Mouse (Mus musculus) testis, postnatal 14 days (tissue): Measurements from ENCODE around the gene Gm8374.
"Not testable (repeated sequence)": the region's sequence is repeated elsewhere in the genome, so short reads cannot be mapped to it uniquely, and the experiment has no call there.

Experiments
- DNase-seq: peaks from one replicate; pipeline ENCODE4 v3.0.0; 2021; ENCODE audit warnings: low spot score

The Gm8374 gene

DNA sequence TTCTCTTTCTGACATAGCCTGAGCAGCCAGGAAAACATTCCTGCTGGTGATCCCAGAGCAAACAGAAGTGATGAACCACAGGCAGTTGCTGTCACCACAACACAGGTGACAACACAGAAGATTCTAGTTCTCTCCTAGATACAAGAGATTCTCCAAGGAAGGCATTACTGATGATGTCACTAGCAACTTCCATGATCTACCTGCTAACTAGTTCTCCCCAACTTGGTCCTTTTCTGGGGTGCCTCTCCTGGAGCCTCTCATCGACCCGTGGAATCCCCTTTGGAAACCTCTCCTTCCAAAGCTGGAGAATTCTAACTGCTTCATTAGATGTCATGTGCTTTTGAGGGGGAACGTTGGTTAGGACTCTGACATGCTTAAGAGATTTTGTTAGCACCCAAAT, at the start of gene Gm8374:
TSS of gene Gm8374 (minus strand) at position 101 of the 400 bp plus-strand sequence.
- not testable (repeated sequence) for DNase-seq

DNA sequence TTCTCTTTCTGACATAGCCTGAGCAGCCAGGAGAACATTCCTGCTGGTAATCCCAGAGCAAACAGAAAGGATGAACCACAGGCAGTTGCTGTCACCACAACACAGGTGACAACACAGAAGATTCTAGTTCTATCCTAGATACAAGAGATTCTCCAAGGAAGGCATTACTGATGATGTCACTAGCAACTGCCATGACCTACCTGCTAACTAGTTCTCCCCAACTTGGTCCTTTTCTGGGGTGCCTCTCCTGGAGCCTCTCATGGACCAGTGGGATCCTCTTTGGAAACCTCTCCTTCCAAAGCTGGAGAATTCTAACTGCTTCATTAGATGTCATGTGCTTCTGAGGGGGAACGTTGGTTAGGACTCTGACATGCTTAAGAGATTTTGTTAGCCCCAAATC, 32.6 kb downstream of the Gm8374 start, which contains the start of gene Gm5797:
TSS of gene Gm5797 (minus strand) at position 101 of the 400 bp plus-strand sequence.
- not testable (repeated sequence) for DNase-seq

DNA sequence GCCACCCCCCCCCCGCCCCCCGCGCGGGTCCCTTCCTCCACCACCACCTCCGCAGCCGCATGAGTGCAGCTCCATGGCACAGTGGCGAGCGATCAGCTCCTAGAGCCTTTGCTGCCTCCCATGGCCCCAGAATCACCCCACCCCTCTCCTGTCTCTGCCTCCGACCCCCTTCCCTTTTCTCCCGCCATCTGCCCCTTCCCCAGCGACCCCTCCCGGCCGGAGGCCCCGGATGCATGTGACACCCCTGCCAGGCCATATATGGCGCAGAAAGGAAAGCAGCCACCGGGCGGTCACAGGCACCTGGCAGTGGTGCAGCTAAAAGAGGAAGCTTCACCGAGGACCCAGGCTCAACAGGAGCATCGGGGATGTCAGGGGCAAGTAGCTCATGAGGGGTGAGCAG, 49.8 kb downstream of the Gm8374 start:
- not testable (repeated sequence) for DNase-seq

DNA sequence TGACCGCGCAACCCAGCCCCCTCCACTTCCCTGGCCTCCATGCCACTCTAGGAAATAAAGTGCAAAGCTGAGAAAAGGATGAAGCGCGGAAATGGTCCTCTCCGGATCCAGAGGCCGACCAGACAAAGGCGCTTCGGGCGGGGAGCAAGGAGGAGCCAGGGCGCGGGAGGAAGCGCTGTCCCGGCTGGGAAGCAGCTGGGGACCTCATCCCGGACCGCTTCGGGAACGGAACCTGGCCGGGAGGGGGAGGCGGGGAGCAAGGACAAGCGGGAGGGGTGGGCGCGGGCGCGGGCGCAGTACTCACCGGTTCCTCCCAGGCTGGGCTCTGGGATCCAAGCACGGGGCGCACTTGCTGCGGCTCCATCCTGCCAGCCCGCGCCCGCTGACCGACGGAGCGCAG, 50.3 kb downstream of the Gm8374 start, which contains the start of gene Gm3739:
TSS of gene Gm3739 (minus strand) at position 389 of the 400 bp plus-strand sequence.
- DNase-seq: not testable (repeated sequence)
